39 mouse cellular contexts compared by ENCODE assay signal in the genomic region with DNA sequence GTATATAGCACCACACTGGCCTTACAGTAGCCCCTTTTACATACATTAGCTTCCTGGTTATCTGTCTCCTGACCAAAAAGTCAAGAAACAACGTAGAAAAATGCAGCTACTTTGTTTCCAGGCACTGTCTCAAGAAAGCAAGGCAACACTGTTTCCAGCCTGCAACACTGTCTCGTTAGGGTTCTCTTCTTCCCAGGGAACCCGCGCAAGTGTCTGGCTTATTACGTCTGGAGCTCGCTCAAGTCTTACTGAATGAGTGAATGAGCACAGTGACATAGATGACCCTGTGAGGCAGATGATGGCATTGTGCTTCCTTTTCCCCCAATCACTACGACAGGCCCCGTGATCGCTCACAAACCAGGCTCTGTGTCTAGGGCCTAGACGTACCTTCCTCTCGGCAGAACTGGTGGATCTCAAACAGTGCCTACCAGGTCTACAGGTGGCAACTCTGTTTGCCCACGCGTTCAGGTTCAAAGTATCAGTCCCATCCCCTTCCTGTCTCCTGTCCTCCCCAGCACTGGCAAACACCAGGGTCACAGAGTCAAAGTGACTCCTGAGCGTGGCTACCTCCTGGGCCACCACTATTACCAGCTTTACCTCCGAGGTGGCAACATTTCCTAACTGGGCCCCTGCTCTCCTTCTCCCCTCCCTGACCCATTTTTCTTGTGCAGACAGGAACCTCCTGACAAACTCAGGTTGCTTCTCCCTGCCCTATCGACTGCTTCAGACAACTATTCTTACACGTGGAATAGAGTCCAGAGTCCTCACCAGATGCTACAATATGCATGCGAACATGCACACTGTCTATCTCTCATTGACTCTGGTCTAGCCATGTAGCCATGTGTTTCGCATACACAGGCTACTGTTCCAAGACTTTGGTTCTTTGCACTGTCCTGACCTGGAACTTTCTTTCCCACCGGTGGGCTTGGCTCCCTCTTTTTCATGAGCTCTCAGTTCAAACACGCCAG. TPM values are rescaled to one million over a fixed set of nuclear protein-coding genes. Genes with fewer than 3 reads are reported as not detected.
A peak's percentile ranks its signal among the peaks of the same experiment; 100 is the strongest.
DNase-seq lines count a peak whose midpoint lies in the region; ATAC-seq lines count a peak whose summit lies in the region.
"Had no signal": no experiment of that assay in that cellular context is flagged by ENCODE, and none has a peak within 500 bp of the region (broad histone marks: within the 10 kb centered on the region; RNA-seq: fewer than 3 reads in every experiment).

No protein-coding gene starts in this region.

- no peak overlapping the region for H3K4me2 ChIP-seq in heart, embryonic 12.5 days
- H3K4me2 ChIP-seq in intestine, embryonic 15.5 days (replicated peaks) = no peak overlapping the region
- H3K4me2 ChIP-seq in liver, embryonic 13.5 days = peak overlapping the region; percentile 48; the same call in 1 of the 2 replicates
- no peak overlapping the region for H3K4me2 ChIP-seq in stomach, embryonic 15.5 days
- H3K4me2 ChIP-seq: embryonic facial prominence, embryonic 13.5 days; heart, embryonic 15.5 days; hindbrain, embryonic 12.5 days; midbrain, embryonic 13.5 days; neural tube, embryonic 13.5 days had no signal

- DNase-seq in heart, adult 11 months = peak; percentile 86
- no peak for DNase-seq in liver, embryonic 13.5 days
- DNase-seq in adrenal gland, postnatal 36 days = no peak
- DNase-seq in c-Kit-positive CD71-positive TER-119-positive erythroid progenitor cells, embryonic 14.5 days (ENCODE audit: low spot score) = no peak
- no peak for DNase-seq in adrenal gland, adult 8-10 months
- DNase-seq: adrenal gland, postnatal 14 days; cerebellum, adult 18-20 months; cerebellum, postnatal 10 days; heart, postnatal 36 days; kidney, adult 11 months; kidney, postnatal 14 days; retina, postnatal 1 day; right cerebral cortex, postnatal 14 days; thymus, postnatal 14 days had no signal

- 0 out of 2 replicates have a peak, but pooled peaks cover 3% of the 10 kb centered on the region for H3K9me3 ChIP-seq in heart, embryonic 12.5 days (replicated peaks)
- H3K9me3 ChIP-seq in intestine, embryonic 15.5 days = no peaks in the 10 kb centered on the region
- no peaks in the 10 kb centered on the region for H3K9me3 ChIP-seq in liver, embryonic 13.5 days (replicated peaks)
- no peaks in the 10 kb centered on the region for H3K9me3 ChIP-seq in stomach, embryonic 15.5 days
- H3K9me3 ChIP-seq: embryonic facial prominence, embryonic 13.5 days; forebrain, embryonic 10.5 days; G1E; heart, embryonic 15.5 days; hindbrain, embryonic 12.5 days; midbrain, embryonic 13.5 days; neural tube, embryonic 13.5 days had no signal

- no peak overlapping the region for H3K9ac ChIP-seq in heart, embryonic 12.5 days
- H3K9ac ChIP-seq in intestine, embryonic 15.5 days = no peak overlapping the region
- peak overlapping the region; percentile 50; the same call in 1 of the 2 replicates for H3K9ac ChIP-seq in liver, embryonic 13.5 days
- no peak overlapping the region for H3K9ac ChIP-seq in stomach, embryonic 15.5 days
- H3K9ac ChIP-seq: embryonic facial prominence, embryonic 13.5 days; heart, embryonic 15.5 days; hindbrain, embryonic 12.5 days; liver, embryonic 14.5 days; midbrain, embryonic 13.5 days; neural tube, embryonic 13.5 days had no signal

- H3K4me1 ChIP-seq in heart, embryonic 12.5 days (replicated peaks) = peaks cover 11% of the 10 kb centered on the region
- H3K4me1 ChIP-seq in intestine, embryonic 15.5 days (replicated peaks) = peaks cover 7% of the 10 kb centered on the region; the same call in 1 of the 2 replicates
- peaks cover 57% of the 10 kb centered on the region for H3K4me1 ChIP-seq in liver, embryonic 13.5 days (replicated peaks)
- H3K4me1 ChIP-seq in stomach, embryonic 15.5 days = peaks cover 21% of the 10 kb centered on the region; the same call in 1 of the 2 replicates

- ATAC-seq in heart, embryonic 12.5 days (ENCODE audit: insufficient number of reproducible peaks, low FRiP score) = no peak
- ATAC-seq in intestine, embryonic 15.5 days = no peak
- no peak for ATAC-seq in liver, embryonic 13.5 days (ENCODE audit: low read depth)
- no peak for ATAC-seq in stomach, embryonic 15.5 days (ENCODE audit: insufficient read depth, low FRiP score, low read depth)
- ATAC-seq: forebrain, embryonic 16.5 days; hindbrain, postnatal 0 days; midbrain, embryonic 13.5 days; Patski had no signal

- no peak overlapping the region for H3K27ac ChIP-seq in heart, embryonic 12.5 days (ENCODE audit: poor library complexity, severe bottlenecking)
- peak overlapping the region; percentile 73; the same call in 1 of the 2 replicates for H3K27ac ChIP-seq in intestine, embryonic 15.5 days
- peak overlapping the region; percentile 62 for H3K27ac ChIP-seq in liver, embryonic 13.5 days
- peak overlapping the region; percentile 40 for H3K27ac ChIP-seq in stomach, embryonic 15.5 days
- H3K27ac ChIP-seq: embryonic facial prominence, embryonic 13.5 days; heart, embryonic 15.5 days; hindbrain, embryonic 12.5 days; hindbrain, postnatal 0 days; liver, embryonic 14.5 days; macrophage; midbrain, embryonic 13.5 days; neural tube, embryonic 13.5 days had no signal

- WGBS in heart, embryonic 12.5 days = 86% methylated on average over 21 of the region's 21 CpGs
- WGBS in intestine, embryonic 15.5 days = 83% methylated on average over 21 of the region's 21 CpGs
- WGBS in liver, embryonic 13.5 days (ENCODE audit: insufficient replicate concordance) = 77% methylated on average over 21 of the region's 21 CpGs
- 83% methylated on average over 21 of the region's 21 CpGs for WGBS in stomach, embryonic 15.5 days

- no peak overlapping the region for H3K4me3 ChIP-seq in heart, embryonic 12.5 days
- H3K4me3 ChIP-seq in intestine, embryonic 15.5 days (replicated peaks) = no peak overlapping the region
- H3K4me3 ChIP-seq in liver, embryonic 13.5 days (replicated peaks) = no peak overlapping the region
- H3K4me3 ChIP-seq in stomach, embryonic 15.5 days (replicated peaks) = no peak overlapping the region
- H3K4me3 ChIP-seq: embryonic facial prominence, embryonic 13.5 days; forebrain, embryonic 10.5 days; heart, embryonic 15.5 days; hindbrain, embryonic 12.5 days; midbrain, embryonic 13.5 days; neural tube, embryonic 13.5 days had no signal

- no peaks in the 10 kb centered on the region for H3K36me3 ChIP-seq in heart, embryonic 12.5 days
- H3K36me3 ChIP-seq in intestine, embryonic 15.5 days = no peaks in the 10 kb centered on the region
- no peaks in the 10 kb centered on the region for H3K36me3 ChIP-seq in liver, embryonic 13.5 days
- no peaks in the 10 kb centered on the region for H3K36me3 ChIP-seq in stomach, embryonic 15.5 days
- H3K36me3 ChIP-seq: embryonic facial prominence, embryonic 13.5 days; forebrain, embryonic 10.5 days; G1E; heart, embryonic 15.5 days; hindbrain, embryonic 12.5 days; midbrain, embryonic 13.5 days; neural tube, embryonic 13.5 days had no signal

- H3K27me3 ChIP-seq in heart, embryonic 12.5 days (replicated peaks) = no peaks in the 10 kb centered on the region
- H3K27me3 ChIP-seq in intestine, embryonic 15.5 days (replicated peaks) = no peaks in the 10 kb centered on the region
- 0 out of 2 replicates have a peak, but pooled peaks cover 5% of the 10 kb centered on the region for H3K27me3 ChIP-seq in liver, embryonic 13.5 days
- H3K27me3 ChIP-seq in stomach, embryonic 15.5 days (replicated peaks) = no peaks in the 10 kb centered on the region
- H3K27me3 ChIP-seq: embryonic facial prominence, embryonic 13.5 days; heart, embryonic 15.5 days; hindbrain, embryonic 12.5 days; midbrain, embryonic 13.5 days; neural tube, embryonic 13.5 days; Patski had no signal

RNA-seq across cellular contexts. Expression of a gene that starts 8.4 kb away (rescaled TPM):
- 0.35 TPM in 1 of 2 replicates, not detected in the other for polyA plus RNA-seq in heart, embryonic 12.5 days (2016; fragmentation: Nextera tagmentation; extraction: Ambion mirVana)
- polyA plus RNA-seq in intestine, embryonic 15.5 days (2015; fragmentation: Nextera tagmentation; extraction: Ambion mirVana) = 44.6 and 53.2 TPM in 2 replicates
- not detected in 2 replicates for polyA plus RNA-seq in liver, embryonic 13.5 days (2015; fragmentation: Nextera tagmentation; extraction: Ambion mirVana)
- polyA plus RNA-seq in stomach, embryonic 15.5 days (2015; fragmentation: Nextera tagmentation; extraction: Ambion mirVana) = 6.4 and 10.9 TPM in 2 replicates
- total RNA-seq in adrenal gland, postnatal 36 days (2021) = not detected
- total RNA-seq in adrenal gland, adult 8-10 months (2022) = not detected
- total RNA-seq: adrenal gland, postnatal 14 days; common myeloid progenitor, adult 5-6 weeks; G1E; gastrocnemius, adult 8-10 months; gastrocnemius, postnatal 4 days; hindbrain, postnatal 0 days; layer of hippocampus, adult 18-20 months; layer of hippocampus, postnatal 10 days; left cerebral cortex, adult 18-20 months; left cerebral cortex, postnatal 14 days; megakaryocyte-erythroid progenitor cell, adult 5-6 weeks had no signal
- polyA plus RNA-seq: C2C12; forebrain, embryonic 10.5 days; G1E; heart, embryonic 15.5 days; hindbrain, postnatal 0 days; liver, embryonic 14.5 days; macrophage; midbrain, embryonic 13.5 days; Patski; testis, adult 2 months had no signal

RNA-seq across cellular contexts. Expression of a gene that starts 27.4 kb away (rescaled TPM):
- polyA plus RNA-seq in heart, embryonic 12.5 days (2016; fragmentation: Nextera tagmentation; extraction: Ambion mirVana) = 2.0 and 2.5 TPM in 2 replicates
- 2.3 TPM in 2 replicates for polyA plus RNA-seq in intestine, embryonic 15.5 days (2015; fragmentation: Nextera tagmentation; extraction: Ambion mirVana)
- polyA plus RNA-seq in liver, embryonic 13.5 days (2015; fragmentation: Nextera tagmentation; extraction: Ambion mirVana) = 0.22 and 0.23 TPM in 2 replicates
- 2.7 and 2.9 TPM in 2 replicates for polyA plus RNA-seq in stomach, embryonic 15.5 days (2015; fragmentation: Nextera tagmentation; extraction: Ambion mirVana)
- 1 to 10 TPM in 1 of 2 experiments, under 1 TPM in 1; 0.46 to 1.3 TPM for total RNA-seq in adrenal gland, postnatal 36 days (2021)
- total RNA-seq in adrenal gland, adult 8-10 months (2022) = 1 to 10 TPM in 2 of 4 experiments, under 1 TPM in 2; 0.26 to 2.2 (median 0.97) TPM
- polyA plus RNA-seq: macrophage had no signal

RNA-seq across cellular contexts. Expression of a gene that starts 48.5 kb away (rescaled TPM):
- polyA plus RNA-seq in heart, embryonic 12.5 days (2016; fragmentation: Nextera tagmentation; extraction: Ambion mirVana) = 82.0 and 84.6 TPM in 2 replicates
- 85.9 and 103 TPM in 2 replicates for polyA plus RNA-seq in intestine, embryonic 15.5 days (2015; fragmentation: Nextera tagmentation; extraction: Ambion mirVana)
- polyA plus RNA-seq in liver, embryonic 13.5 days (2015; fragmentation: Nextera tagmentation; extraction: Ambion mirVana) = 53.4 and 68.8 TPM in 2 replicates
- polyA plus RNA-seq in stomach, embryonic 15.5 days (2015; fragmentation: Nextera tagmentation; extraction: Ambion mirVana) = 116 TPM in 2 replicates
- 10 to 100 TPM; 59.5 to 69.8 TPM for total RNA-seq in adrenal gland, postnatal 36 days (2021)
- 100 to 1,000 TPM in 1 of 4 experiments, 10 to 100 TPM in 3; 53.7 to 100 (median 73.5) TPM for total RNA-seq in adrenal gland, adult 8-10 months (2022)

RNA-seq across cellular contexts. Expression of a gene that starts 54.6 kb away (rescaled TPM):
- 54.2 and 54.6 TPM in 2 replicates for polyA plus RNA-seq in heart, embryonic 12.5 days (2016; fragmentation: Nextera tagmentation; extraction: Ambion mirVana)
- polyA plus RNA-seq in intestine, embryonic 15.5 days (2015; fragmentation: Nextera tagmentation; extraction: Ambion mirVana) = 22.0 and 23.0 TPM in 2 replicates
- 5.2 and 5.5 TPM in 2 replicates for polyA plus RNA-seq in liver, embryonic 13.5 days (2015; fragmentation: Nextera tagmentation; extraction: Ambion mirVana)
- polyA plus RNA-seq in stomach, embryonic 15.5 days (2015; fragmentation: Nextera tagmentation; extraction: Ambion mirVana) = 24.2 and 27.3 TPM in 2 replicates
- 100 to 1,000 TPM; 132 to 151 TPM for total RNA-seq in adrenal gland, postnatal 36 days (2021)
- total RNA-seq in adrenal gland, adult 8-10 months (2022) = 100 to 1,000 TPM; 118 to 169 (median 156) TPM
